Mouse (Mus musculus): ENCODE data around the gene Itgb4. TPM values are rescaled to one million over a fixed set of nuclear protein-coding genes. Genes with fewer than 3 reads are reported as not detected.
"Not testable (repeated sequence)": the region's sequence is repeated elsewhere in the genome, so short reads cannot be mapped to it uniquely, and the experiment has no call there.

The Itgb4 gene
- polyA plus RNA-seq, 1 experiment from 2014 or later, result 0.68 TPM

DNA sequence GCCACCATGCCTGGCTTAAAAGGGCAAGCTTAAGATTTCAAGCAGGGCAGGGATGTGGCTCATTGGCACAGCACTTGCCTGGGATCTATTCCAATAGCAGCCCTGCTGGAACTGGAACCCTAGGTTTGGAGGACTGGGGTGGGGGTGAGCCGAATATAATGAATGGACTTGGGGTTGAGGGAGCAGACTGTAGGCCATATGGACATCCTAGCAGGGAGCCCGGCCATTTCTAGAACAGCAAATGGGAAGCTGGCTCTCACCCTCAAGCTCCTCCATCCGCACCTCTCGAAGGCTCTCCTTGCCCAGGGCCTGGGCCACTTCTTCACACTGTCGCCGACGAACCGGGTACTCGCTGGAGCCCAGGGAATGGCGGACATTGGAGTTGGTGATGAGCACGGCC is 35.2 kb downstream of the Itgb4 start:
- Histone ChIP-seq H3K4me3 (replicated peaks; ENCODE audit: low read depth, low read length) (no peak overlapping the region), H3K27ac (replicated peaks; ENCODE audit: low read depth, low read length) (no peak overlapping the region), H3K4me2 (ENCODE audit: low read length) (no peak overlapping the region), H3K9me3 (ENCODE audit: control insufficient read depth, low read length) (no peaks in the 10 kb centered on the region), H3K27me3 (ENCODE audit: control insufficient read depth, insufficient read depth, low read length) (no peaks in the 10 kb centered on the region), H3K4me1 (ENCODE audit: control insufficient read depth, insufficient read depth, low read length) (peaks cover 25% of the 10 kb centered on the region), H3K36me3 (ENCODE audit: control insufficient read depth, insufficient read depth, low read length) (no peaks in the 10 kb centered on the region), H3K9ac (replicated peaks; ENCODE audit: low read length) (no peak overlapping the region)
- 93% methylated on average over 11 of the region's 11 CpGs for WGBS
- DNase-seq, result no peak
- no peak for ATAC-seq (ENCODE audit: low FRiP score, low TSS enrichment)

DNA sequence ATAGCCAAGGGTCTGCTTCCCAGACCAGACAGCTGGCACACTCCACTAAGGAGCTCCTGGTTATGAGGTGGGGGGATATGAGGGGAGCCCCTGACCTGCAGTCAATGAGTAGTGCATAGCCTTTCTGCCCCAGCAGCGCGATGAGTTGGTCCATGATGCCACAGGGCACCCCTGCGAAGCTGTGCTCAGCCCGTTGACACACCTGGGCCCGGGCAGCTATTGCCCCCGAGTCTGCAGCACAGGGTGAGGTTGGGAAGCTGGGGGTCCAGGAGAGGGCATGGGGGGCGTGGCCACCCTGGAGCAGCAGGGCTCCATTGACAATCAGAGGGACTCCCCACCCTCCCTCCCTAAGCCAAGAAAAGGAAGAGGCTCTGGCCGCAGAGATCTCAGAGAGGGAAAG is 35.6 kb downstream of the Itgb4 start:
- WGBS, result 89% methylated on average over 8 of the region's 8 CpGs
- H3K4me3 ChIP-seq (replicated peaks; ENCODE audit: low read depth, low read length), result no peak overlapping the region
- peaks cover 20% of the 10 kb centered on the region for H3K4me1 ChIP-seq (ENCODE audit: control insufficient read depth, insufficient read depth, low read length)
- no peak for ATAC-seq (ENCODE audit: low FRiP score, low TSS enrichment)
- no peaks in the 10 kb centered on the region for H3K27me3 ChIP-seq (ENCODE audit: control insufficient read depth, insufficient read depth, low read length)
- H3K27ac ChIP-seq (replicated peaks; ENCODE audit: low read depth, low read length), result no peak overlapping the region
- no peak overlapping the region for H3K9ac ChIP-seq (replicated peaks; ENCODE audit: low read length)
- no peak overlapping the region for H3K4me2 ChIP-seq (ENCODE audit: low read length)
- no peaks in the 10 kb centered on the region for H3K9me3 ChIP-seq (ENCODE audit: control insufficient read depth, low read length)
- no peak for DNase-seq
- H3K36me3 ChIP-seq (ENCODE audit: control insufficient read depth, insufficient read depth, low read length), result no peaks in the 10 kb centered on the region

DNA sequence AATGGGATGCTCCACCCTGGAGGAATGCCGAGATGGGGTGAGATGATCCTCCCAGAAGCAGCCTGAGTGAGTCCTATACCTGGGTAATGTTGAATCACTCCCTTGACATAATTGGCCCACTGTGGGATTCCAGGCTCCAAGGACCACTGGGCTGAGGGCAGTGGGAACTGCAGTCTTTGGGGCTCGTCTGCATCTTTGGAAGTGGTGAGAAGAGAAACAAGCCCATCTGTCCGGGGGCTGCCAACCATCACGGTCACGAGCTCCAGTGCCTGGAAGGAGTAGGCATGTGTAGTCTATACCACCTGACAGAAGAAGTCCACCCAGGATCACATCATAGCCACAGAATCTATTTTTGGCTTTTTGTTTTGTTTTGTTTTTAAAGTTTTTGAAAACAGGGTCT is 36.4 kb downstream of the Itgb4 start:
- no peak overlapping the region for H3K9ac ChIP-seq (replicated peaks; ENCODE audit: low read length)
- no peak for ATAC-seq (ENCODE audit: low FRiP score, low TSS enrichment)

DNA sequence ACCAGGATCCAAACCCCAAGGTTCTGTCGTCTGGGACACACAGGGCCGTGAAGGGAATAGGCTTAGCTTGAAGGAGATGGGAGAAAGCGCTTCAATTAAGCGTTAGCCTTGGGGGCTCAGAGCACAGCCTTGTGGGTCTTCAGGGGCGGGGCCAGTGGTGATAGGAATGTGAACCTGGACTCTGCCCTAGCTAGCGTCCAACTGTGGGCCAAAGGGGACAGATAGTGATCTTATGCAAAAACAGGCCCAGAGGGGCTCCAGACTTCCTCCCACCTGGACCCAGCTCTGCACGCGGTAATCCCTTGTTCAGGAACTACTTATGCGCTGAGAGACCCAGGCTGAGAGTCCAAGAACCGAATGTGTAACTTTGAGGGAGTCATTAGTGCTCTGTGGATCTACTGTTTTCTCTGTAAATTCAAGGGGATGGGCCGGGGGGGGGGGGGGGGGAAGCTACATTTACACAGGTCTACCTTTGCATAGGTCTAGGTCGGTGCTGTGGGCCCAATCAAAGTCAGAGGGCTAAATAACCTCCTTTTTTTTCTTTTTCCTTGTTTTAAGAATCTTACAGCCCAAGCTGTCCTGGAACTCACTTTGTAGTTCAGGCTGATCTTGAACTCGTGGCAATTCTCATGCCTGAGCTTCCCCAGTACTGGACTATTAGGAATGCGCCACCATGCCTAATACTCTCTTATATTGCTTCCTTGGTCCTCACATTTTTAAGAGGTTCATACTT is 37.2 kb downstream of the Itgb4 start:
- ATAC-seq (ENCODE audit: low FRiP score, low TSS enrichment), result peak; percentile 16; the same call in 1 of the 2 replicates
- H3K4me1 ChIP-seq (ENCODE audit: control insufficient read depth, insufficient read depth, low read length), result peaks cover 14% of the 10 kb centered on the region
- no peaks in the 10 kb centered on the region for H3K27me3 ChIP-seq (ENCODE audit: control insufficient read depth, insufficient read depth, low read length)
- no peaks in the 10 kb centered on the region for H3K9me3 ChIP-seq (ENCODE audit: control insufficient read depth, low read length)
- peak overlapping the region; percentile 73; the same call in 1 of the 2 replicates for H3K27ac ChIP-seq (replicated peaks; ENCODE audit: low read depth, low read length)
- no peak for DNase-seq
- 24% methylated on average over 14 of the region's 14 CpGs for WGBS
- H3K36me3 ChIP-seq (ENCODE audit: control insufficient read depth, insufficient read depth, low read length), result no peaks in the 10 kb centered on the region
- H3K4me3 ChIP-seq (replicated peaks; ENCODE audit: low read depth, low read length), result peak overlapping the region; percentile 50
- peak overlapping the region; percentile 81 for H3K4me2 ChIP-seq (ENCODE audit: low read length)
- H3K9ac ChIP-seq (replicated peaks; ENCODE audit: low read length), result peak overlapping the region; percentile 60; the same call in 1 of the 2 replicates

More for the DNA sequence above, 36.4 kb downstream of the Itgb4 start:
- DNase-seq, result no peak
- H3K27ac ChIP-seq (replicated peaks; ENCODE audit: low read depth, low read length), result no peak overlapping the region
- no peak overlapping the region for H3K4me3 ChIP-seq (replicated peaks; ENCODE audit: low read depth, low read length)
- no peak overlapping the region for H3K4me2 ChIP-seq (ENCODE audit: low read length)
- no peaks in the 10 kb centered on the region for H3K27me3 ChIP-seq (ENCODE audit: control insufficient read depth, insufficient read depth, low read length)
- H3K4me1 ChIP-seq (ENCODE audit: control insufficient read depth, insufficient read depth, low read length), result peaks cover 14% of the 10 kb centered on the region
- 87% methylated on average over 5 of the region's 5 CpGs for WGBS
- H3K9me3 ChIP-seq (ENCODE audit: control insufficient read depth, low read length), result no peaks in the 10 kb centered on the region
- H3K36me3 ChIP-seq (ENCODE audit: control insufficient read depth, insufficient read depth, low read length), result no peaks in the 10 kb centered on the region

DNA sequence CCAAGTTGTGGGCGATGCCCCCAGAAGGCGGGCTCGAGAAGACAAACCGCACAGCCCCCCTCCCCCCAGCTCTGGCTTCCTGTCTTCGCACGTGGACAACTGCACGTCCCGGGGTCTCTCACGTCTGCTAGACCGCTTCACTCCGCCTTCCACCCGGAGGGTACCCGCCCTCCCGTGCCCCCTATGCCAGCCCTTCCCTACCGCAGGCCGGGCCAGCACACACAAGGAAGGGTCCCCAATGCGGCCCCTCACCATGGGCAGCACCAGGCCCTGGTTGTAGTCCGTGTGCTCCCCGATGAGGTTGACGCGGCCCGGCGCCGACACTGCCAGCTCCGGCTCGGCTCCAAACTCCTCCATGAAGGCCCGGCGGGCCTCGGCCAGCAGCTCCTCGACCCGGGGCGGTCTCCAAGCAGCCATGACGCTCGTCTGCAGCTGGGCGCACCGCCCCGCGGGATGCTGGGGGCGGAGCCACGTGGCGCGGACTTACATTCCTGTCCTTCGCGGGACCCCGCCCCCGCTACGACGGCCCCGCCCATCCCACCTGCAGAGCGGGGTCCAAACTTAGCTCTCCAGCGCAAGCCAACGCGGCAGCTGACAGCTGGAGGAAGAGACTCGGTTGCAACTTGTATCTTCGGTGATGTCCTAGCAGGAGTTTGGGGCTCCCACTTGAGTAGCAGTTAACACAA is 37.9 kb downstream of the Itgb4 start, which contains the start of gene Galk1:
TSS of gene Galk1 (minus strand) at position 458 of the 686 bp plus-strand sequence.
- under 1% methylated on average over 55 of the region's 55 CpGs for WGBS
- DNase-seq, result peak; percentile 87
- ATAC-seq (ENCODE audit: low FRiP score, low TSS enrichment), result peak; percentile 74
- H3K27me3 ChIP-seq (ENCODE audit: control insufficient read depth, insufficient read depth, low read length), result no peaks in the 10 kb centered on the region
- H3K36me3 ChIP-seq (ENCODE audit: control insufficient read depth, insufficient read depth, low read length), result no peaks in the 10 kb centered on the region
- H3K27ac ChIP-seq (replicated peaks; ENCODE audit: low read depth, low read length), result peak within 1 kb of the TSS; percentile 73
- no peaks in the 10 kb centered on the region for H3K9me3 ChIP-seq (ENCODE audit: control insufficient read depth, low read length)
- peak within 1 kb of the TSS; percentile 81 for H3K4me2 ChIP-seq (ENCODE audit: low read length)
- H3K9ac ChIP-seq (replicated peaks; ENCODE audit: low read length), result peak within 1 kb of the TSS; percentile 60
- peak within 1 kb of the TSS; percentile 50 for H3K4me3 ChIP-seq (replicated peaks; ENCODE audit: low read depth, low read length)
- H3K4me1 ChIP-seq (ENCODE audit: control insufficient read depth, insufficient read depth, low read length), result peaks cover 14% of the 10 kb centered on the region

DNA sequence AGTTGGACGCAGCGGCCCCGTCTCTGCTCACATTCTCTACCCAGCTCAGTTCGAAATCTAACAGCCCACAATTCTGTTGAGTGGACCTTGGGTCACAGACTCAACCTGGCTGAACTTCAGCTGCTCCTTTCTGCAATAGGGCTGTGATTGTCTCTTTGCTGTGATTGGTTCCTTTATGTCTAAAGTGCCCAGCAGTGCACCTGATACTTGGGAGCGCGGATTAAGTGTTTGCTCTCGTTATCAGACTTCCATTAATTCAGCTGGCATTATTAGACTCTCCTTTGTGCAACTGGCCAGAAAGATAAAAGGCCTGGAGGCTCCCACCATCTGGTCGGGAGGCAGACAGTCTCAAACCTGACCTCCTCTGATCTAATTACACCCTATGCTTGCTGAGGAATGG is 40.3 kb downstream of the Itgb4 start:
- Histone ChIP-seq H3K9ac (replicated peaks; ENCODE audit: low read length) (no peak overlapping the region), H3K4me2 (ENCODE audit: low read length) (no peak overlapping the region), H3K27ac (replicated peaks; ENCODE audit: low read depth, low read length) (no peak overlapping the region), H3K4me1 (ENCODE audit: control insufficient read depth, insufficient read depth, low read length) (peaks cover 14% of the 10 kb centered on the region), H3K36me3 (ENCODE audit: control insufficient read depth, insufficient read depth, low read length) (no peaks in the 10 kb centered on the region), H3K9me3 (ENCODE audit: control insufficient read depth, low read length) (no peaks in the 10 kb centered on the region), H3K4me3 (replicated peaks; ENCODE audit: low read depth, low read length) (no peak overlapping the region), H3K27me3 (ENCODE audit: control insufficient read depth, insufficient read depth, low read length) (no peaks in the 10 kb centered on the region)
- ATAC-seq (ENCODE audit: low FRiP score, low TSS enrichment) (no peak), DNase-seq (no peak)
- WGBS, result 58% methylated on average over 8 of the region's 8 CpGs

DNA sequence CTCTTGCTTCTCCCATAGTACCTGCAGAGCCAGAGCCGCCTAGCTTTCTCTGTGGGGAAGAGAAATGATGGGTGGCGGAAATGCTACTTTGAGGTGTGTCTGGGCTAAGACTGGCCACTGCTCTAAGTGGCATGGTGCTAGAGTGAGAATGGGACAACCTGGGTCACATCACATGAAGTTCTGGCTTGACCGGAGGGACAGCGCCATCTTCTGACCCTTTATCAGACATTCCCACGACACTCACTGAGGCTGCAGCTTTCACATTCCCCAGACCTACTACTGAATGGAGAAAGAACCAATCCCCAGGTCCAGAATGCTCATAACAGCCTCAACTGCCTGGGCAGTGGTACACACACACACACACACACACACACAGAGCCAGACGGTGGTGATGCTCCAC is 43.6 kb downstream of the Itgb4 start:
- Histone ChIP-seq H3K4me2 (ENCODE audit: low read length) (no peak overlapping the region), H3K9ac (replicated peaks; ENCODE audit: low read length) (no peak overlapping the region), H3K4me3 (replicated peaks; ENCODE audit: low read depth, low read length) (no peak overlapping the region), H3K4me1 (ENCODE audit: control insufficient read depth, insufficient read depth, low read length) (peaks cover 16% of the 10 kb centered on the region), H3K27ac (replicated peaks; ENCODE audit: low read depth, low read length) (no peak overlapping the region), H3K9me3 (ENCODE audit: control insufficient read depth, low read length) (no peaks in the 10 kb centered on the region), H3K36me3 (ENCODE audit: control insufficient read depth, insufficient read depth, low read length) (peaks cover 27% of the 10 kb centered on the region), H3K27me3 (ENCODE audit: control insufficient read depth, insufficient read depth, low read length) (no peaks in the 10 kb centered on the region)
- DNase-seq (peak; percentile 49), ATAC-seq (ENCODE audit: low FRiP score, low TSS enrichment) (no peak)
- 33% methylated on average over 6 of the region's 6 CpGs for WGBS

DNA sequence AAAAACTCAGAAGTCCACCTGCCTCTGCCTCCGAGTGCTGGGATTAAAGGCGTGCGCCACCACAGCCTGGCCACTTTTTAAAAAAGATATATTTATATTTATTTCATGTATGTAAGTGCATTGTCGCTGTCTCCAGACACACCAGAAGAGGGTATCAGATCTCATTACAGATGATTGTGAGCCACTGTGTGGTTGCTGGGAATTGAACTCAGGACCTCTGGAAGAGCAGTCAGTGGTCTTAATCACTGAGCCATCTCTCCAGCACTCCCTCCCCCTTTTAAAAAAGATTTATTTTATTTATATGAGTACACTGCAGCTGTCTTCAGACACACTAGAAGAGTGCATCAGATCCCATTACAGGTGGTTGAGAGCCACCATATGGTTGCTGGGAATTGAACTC is 44.4 kb downstream of the Itgb4 start:
- not testable (repeated sequence) for ATAC-seq (ENCODE audit: low FRiP score, low TSS enrichment); H3K4me3 ChIP-seq (replicated peaks; ENCODE audit: low read depth, low read length); H3K9me3 ChIP-seq (ENCODE audit: control insufficient read depth, low read length); H3K9ac ChIP-seq (replicated peaks; ENCODE audit: low read length); H3K27ac ChIP-seq (replicated peaks; ENCODE audit: low read depth, low read length); DNase-seq; H3K4me2 ChIP-seq (ENCODE audit: low read length); H3K27me3 ChIP-seq (ENCODE audit: control insufficient read depth, insufficient read depth, low read length)
- Histone ChIP-seq H3K36me3 (ENCODE audit: control insufficient read depth, insufficient read depth, low read length) (peaks cover 31% of the 10 kb centered on the region), H3K4me1 (ENCODE audit: control insufficient read depth, insufficient read depth, low read length) (peaks cover 14% of the 10 kb centered on the region)
- WGBS, result 94% methylated on average over 4 of the region's 4 CpGs

Data from midbrain, embryonic 14.5 days (tissue).